ENCODE assay signal across 9 mouse cellular contexts in genomic region chr9:62438755-62439101, GRCm38 (mm10).
DNase-seq lines count a peak whose midpoint lies in the region; ATAC-seq and TF ChIP-seq lines count a peak whose summit lies in the region.
"Had no signal": no experiment of that assay in that cellular context is flagged by ENCODE, and none has a peak within 500 bp of the region (broad histone marks: within the 10 kb centered on the region; RNA-seq: fewer than 3 reads in every experiment).

No protein-coding gene starts in this region.

- H3K9ac ChIP-seq in hindbrain, embryonic 12.5 days, result no peak overlapping the region
- no peak overlapping the region for H3K9ac ChIP-seq in midbrain, embryonic 12.5 days (replicated peaks)
- no peak overlapping the region for H3K9ac ChIP-seq in stomach, postnatal 0 days (ENCODE audit: low read length)

- no peak overlapping the region for H3K4me3 ChIP-seq in forebrain, embryonic 10.5 days
- H3K4me3 ChIP-seq in hindbrain, embryonic 12.5 days, result no peak overlapping the region
- no peak overlapping the region for H3K4me3 ChIP-seq in midbrain, embryonic 12.5 days
- no peak overlapping the region for H3K4me3 ChIP-seq in stomach, postnatal 0 days (ENCODE audit: low read depth, low read length)

- peak overlapping the region; percentile 67 for H3K27ac ChIP-seq in forebrain, embryonic 10.5 days
- H3K27ac ChIP-seq in hindbrain, embryonic 12.5 days, result peak overlapping the region; percentile 78
- H3K27ac ChIP-seq in midbrain, embryonic 12.5 days (replicated peaks), result peak overlapping the region; percentile 64
- H3K27ac ChIP-seq in stomach, postnatal 0 days (replicated peaks), result peak overlapping the region; percentile 78
- H3K27ac ChIP-seq: macrophage had no signal

- H3K4me2 ChIP-seq in hindbrain, embryonic 12.5 days (replicated peaks), result no peak overlapping the region
- H3K4me2 ChIP-seq in midbrain, embryonic 12.5 days (replicated peaks), result no peak overlapping the region
- H3K4me2 ChIP-seq in stomach, postnatal 0 days (replicated peaks; ENCODE audit: low read depth), result no peak overlapping the region

- TF ChIP-seq EP300 in stomach, postnatal 0 days (optimal IDR thresholded peaks at IDR 0.05), result no peak

- H3K36me3 ChIP-seq in forebrain, embryonic 10.5 days (replicated peaks), result no peaks in the 10 kb centered on the region
- H3K36me3 ChIP-seq in hindbrain, embryonic 12.5 days, result no peaks in the 10 kb centered on the region
- H3K36me3 ChIP-seq in midbrain, embryonic 12.5 days, result no peaks in the 10 kb centered on the region
- H3K36me3 ChIP-seq in stomach, postnatal 0 days (ENCODE audit: control insufficient read depth, insufficient read depth, low read length), result no peaks in the 10 kb centered on the region

- no peaks in the 10 kb centered on the region for H3K27me3 ChIP-seq in forebrain, embryonic 10.5 days (ENCODE audit: poor library complexity, severe bottlenecking)
- no peaks in the 10 kb centered on the region for H3K27me3 ChIP-seq in hindbrain, embryonic 12.5 days
- no peaks in the 10 kb centered on the region for H3K27me3 ChIP-seq in midbrain, embryonic 12.5 days
- H3K27me3 ChIP-seq in stomach, postnatal 0 days (ENCODE audit: control insufficient read depth, insufficient read depth, low read length), result no peaks in the 10 kb centered on the region

- peak; percentile 66 for DNase-seq in adrenal gland, adult 2 months
- DNase-seq in adrenal gland, postnatal 25 days, result no peak
- DNase-seq in forebrain, embryonic 10.5 days (ENCODE audit: extremely low spot score, low spot score), result no peak
- DNase-seq in left cerebral cortex, adult 11 months (ENCODE audit: low spot score), result peak; percentile 73
- DNase-seq in stomach, postnatal 0 days (ENCODE audit: low spot score), result peak; percentile 60

- 59% methylated on average over 3 of the region's 3 CpGs for WGBS in forebrain, embryonic 10.5 days
- WGBS in hindbrain, embryonic 12.5 days, result 49% methylated on average over 3 of the region's 3 CpGs
- WGBS in midbrain, embryonic 12.5 days, result 47% methylated on average over 3 of the region's 3 CpGs
- 40% methylated on average over 3 of the region's 3 CpGs for WGBS in stomach, postnatal 0 days

- H3K4me1 ChIP-seq in forebrain, embryonic 10.5 days, result peaks cover 26% of the 10 kb centered on the region
- H3K4me1 ChIP-seq in hindbrain, embryonic 12.5 days, result peaks cover 17% of the 10 kb centered on the region
- H3K4me1 ChIP-seq in midbrain, embryonic 12.5 days, result peaks cover 21% of the 10 kb centered on the region
- H3K4me1 ChIP-seq in stomach, postnatal 0 days (replicated peaks; ENCODE audit: control insufficient read depth, insufficient read depth), result 0 out of 2 replicates have a peak, but pooled peaks cover 2% of the 10 kb centered on the region

- no peak for TF ChIP-seq CTCF in stomach, postnatal 0 days (IDR thresholded peaks at IDR 0.05; ENCODE audit: low read depth)

- ATAC-seq in hindbrain, embryonic 12.5 days (ENCODE audit: low FRiP score), result peak; percentile 67; the same call in 1 of the 2 replicates
- ATAC-seq in midbrain, embryonic 12.5 days (ENCODE audit: low FRiP score, low read depth), result no peak
- ATAC-seq in stomach, postnatal 0 days (ENCODE audit: low FRiP score, low TSS enrichment), result peak; percentile 81
- no peak for ATAC-seq in granulocyte monocyte progenitor cell, adult 5-6 weeks (replicated peaks; ENCODE audit: poor library complexity, severe bottlenecking)

- H3K9me3 ChIP-seq in forebrain, embryonic 10.5 days, result no peaks in the 10 kb centered on the region
- no peaks in the 10 kb centered on the region for H3K9me3 ChIP-seq in hindbrain, embryonic 12.5 days (replicated peaks)
- no peaks in the 10 kb centered on the region for H3K9me3 ChIP-seq in midbrain, embryonic 12.5 days
- no peaks in the 10 kb centered on the region for H3K9me3 ChIP-seq in stomach, postnatal 0 days (ENCODE audit: control insufficient read depth, low read length)

Comparison
In these comparisons a context has a peak if more than half of its experiments do, and no peak if none do; other contexts are left out.
1. DNase-seq: peak in adrenal gland, adult 2 months (single experiment), left cerebral cortex, adult 11 months (single experiment) and stomach, postnatal 0 days (single experiment); none in adrenal gland, postnatal 25 days (single experiment) and forebrain, embryonic 10.5 days (single experiment).
2. ATAC-seq: peak in hindbrain, embryonic 12.5 days (single experiment) and stomach, postnatal 0 days (single experiment); none in midbrain, embryonic 12.5 days (single experiment) and granulocyte monocyte progenitor cell, adult 5-6 weeks (single experiment).
3. Peak in every context shown above with its lines, with median percentiles within 50 percentile points of each other: H3K27ac ChIP-seq.